Mouse (Mus musculus) left cerebral cortex, postnatal 10 days (tissue): ENCODE measurements at regions not wholly inside any gene's neighbourhood (a gene's known extent, or its start where the extent isn't known, plus 50 kb on each side); places are given as distances from the start of the nearest gene placed in this dataset.

Experiments used
- DNase-seq, 2 experiments: peaks; one replicate each; pipeline ENCODE4 v3.0.0; 2021 to 2022; ENCODE audit warnings: low spot score in 2 of 2, mixed read lengths in 1 of 2; ENCODE audit errors: extremely low spot score in 1 of 2
- intact Hi-C: fragments of 180-260 bp; cut with DNase I; formaldehyde crosslinking; loops from one replicate; pipeline ENCODE4 v1.15.1; 2025

DNA sequence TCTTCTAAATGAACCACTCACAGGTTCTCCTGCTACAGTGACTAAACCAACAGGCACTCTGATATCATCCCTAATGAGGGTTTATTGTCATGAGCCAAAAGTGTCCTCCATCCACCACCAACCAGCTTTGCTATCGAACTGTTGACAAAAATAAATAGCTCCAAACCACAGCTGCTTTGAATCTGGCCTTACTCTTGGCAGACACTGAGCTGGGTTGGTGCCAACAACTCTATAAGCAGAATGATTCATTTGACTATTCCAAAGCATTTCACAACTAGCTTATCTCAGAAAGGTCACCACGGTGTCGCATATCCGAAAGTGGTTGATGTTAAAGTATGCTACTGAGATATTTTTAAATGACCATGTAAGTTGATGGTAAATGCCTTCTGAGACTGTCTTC lies 148.5 kb upstream of the Gria1 start:
- peak; percentile 40 to 44 for DNase-seq
- intact Hi-C loops = no loop called here

DNA sequence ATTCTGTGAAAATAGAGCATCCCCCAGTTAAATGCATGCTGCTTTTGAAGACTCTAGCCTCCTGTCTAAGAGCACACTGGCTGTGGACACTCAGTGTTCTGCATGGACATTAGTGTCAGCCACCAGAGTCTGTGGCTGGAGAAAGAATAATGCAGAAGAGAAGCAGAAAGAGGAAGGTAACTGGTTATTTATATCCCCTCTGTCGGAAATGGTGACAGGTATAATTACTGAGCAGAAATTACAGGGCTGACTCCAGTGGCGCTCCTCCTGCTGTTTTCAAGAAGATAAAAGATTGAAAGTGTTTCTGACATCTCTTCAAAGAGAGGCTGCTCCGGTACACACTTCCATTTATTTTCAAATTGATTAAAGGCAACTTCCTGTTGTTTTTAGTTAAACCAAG lies 139.5 kb upstream of the Gria1 start:
- intact Hi-C loops = no loop called here
- no peak for DNase-seq

DNA sequence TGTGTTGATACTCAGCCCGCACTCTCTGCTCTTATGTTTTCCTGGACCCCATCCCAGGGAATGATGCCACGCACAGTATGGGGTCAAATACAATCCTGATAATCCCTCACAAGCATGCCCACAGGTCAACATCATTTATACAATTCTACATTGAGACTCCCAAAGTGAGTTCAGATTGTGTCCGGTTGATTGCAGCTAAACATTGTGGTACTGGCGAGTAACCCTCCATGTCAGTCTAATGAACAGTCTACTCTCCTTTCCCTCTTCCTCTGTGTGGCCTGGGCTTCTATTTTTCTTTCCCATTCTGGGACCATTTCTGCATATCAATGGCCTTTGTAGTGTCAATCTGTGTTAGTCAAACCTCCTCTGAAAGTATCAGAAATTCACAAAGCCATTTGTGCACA lies 112.6 kb upstream of the Gria1 start:
- intact Hi-C loops = no loop called here
- no peak for DNase-seq

DNA sequence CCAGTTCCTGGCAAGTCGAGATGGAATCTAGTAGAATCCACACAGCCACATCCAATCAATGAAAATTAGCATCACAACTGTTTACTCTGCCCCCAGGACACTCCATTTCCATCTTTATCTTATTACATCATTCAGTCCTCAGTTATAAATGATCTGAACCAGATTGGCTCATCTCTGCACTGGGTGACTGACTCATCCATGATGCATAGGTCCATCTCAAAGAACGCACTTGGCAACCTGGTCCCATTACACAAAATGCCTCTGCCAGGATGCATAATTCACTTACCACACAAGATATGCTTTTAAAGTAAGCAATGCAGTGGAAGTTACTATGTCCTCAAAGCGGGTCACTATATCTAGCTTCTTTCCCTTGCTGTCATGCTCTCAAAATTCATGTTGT lies 110.0 kb upstream of the Gria1 start:
- intact Hi-C loops = no loop called here
- no peak for DNase-seq

DNA sequence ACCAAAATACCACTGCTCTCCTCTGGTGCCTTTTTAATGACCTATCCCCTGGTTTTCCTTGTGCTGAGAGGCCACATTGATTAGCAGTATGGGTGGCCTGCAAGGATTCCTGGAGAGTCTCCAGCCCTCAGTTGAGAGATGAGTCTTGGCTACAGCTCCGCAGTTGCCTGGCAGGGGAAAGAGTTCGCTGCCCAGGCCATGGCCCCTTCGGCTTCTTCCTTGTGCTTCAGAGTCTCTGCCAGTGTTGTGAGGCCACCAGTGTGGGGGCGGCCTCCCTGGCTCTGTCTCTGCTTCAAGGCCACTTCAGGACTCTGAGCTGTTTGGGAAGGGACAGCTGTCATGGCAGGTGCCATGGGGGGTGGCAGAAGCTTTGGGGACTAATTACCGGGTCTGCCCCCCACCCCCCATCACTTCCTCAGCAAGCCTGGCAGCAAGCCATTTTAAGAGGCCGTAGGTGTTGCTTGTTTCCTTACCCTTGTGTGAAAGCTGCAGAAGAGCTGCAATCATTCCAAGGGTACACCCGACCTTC lies 85.8 kb upstream of the Gria1 start:
- intact Hi-C loops = no loop called here
- peak in 1 of 2 experiments; percentile 27 for DNase-seq

DNA sequence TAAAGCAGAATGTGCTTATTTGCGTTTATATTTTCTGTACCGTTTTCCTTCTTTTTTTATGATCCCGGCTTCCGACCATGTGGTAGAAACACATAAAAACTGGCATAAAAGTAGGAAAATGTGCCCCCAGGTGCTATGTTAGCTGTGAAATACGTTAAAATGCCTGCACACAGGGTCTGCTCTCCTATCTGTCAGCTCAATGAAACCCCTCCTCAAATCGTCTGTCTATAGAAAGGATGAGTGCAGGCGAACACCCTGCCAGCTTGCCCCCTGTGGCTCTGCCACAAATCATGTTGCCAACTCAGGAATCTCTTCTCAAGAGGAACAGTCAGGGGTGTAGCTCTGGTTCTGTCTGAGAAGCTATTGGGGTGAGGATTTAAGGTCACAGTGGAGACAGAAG lies 78.4 kb upstream of the Gria1 start:
- no peak for DNase-seq
- intact Hi-C loops = no loop called here

DNA sequence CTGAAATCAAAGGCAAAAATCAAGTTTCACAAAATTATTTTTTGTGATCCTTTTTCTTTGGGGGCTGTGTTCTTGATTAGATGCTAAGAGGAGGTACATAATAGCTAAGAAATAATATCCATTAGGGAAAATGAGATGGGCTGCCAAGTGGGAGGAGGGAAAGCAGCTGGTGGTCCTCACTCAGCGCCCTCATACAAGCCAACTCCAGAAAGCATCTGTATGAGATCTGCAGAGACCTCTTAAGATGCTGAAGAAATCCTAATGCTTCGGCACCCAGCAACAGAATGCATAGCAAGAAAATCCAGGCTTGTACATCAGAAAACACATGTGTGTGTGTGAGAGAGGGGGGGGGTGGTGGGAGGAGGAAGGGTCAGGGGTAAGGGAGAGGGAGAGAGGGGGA lies 58.8 kb upstream of the Gria1 start:
- DNase-seq = no peak
- intact Hi-C loops = no loop called here

DNA sequence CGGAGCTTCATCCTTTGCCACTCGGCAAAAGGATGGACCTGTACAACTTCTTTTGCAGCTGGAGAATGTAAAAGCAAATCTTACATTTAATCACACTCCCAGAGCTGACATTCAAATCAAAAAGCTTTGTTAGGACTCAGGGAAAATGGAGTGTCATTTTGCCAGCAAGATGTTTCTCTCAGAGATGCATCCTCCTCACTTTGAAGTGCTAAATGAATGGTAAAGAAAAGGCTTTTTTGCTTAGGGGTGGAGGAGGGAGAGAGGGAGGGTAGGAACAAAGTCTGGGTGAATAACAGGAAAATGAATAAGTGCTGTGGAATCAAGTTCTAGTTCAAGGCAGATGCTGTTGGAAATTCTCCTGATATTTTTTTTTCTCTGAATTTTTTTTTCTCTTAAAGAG lies 53.4 kb upstream of the Gria1 start:
- no peak for DNase-seq
- intact Hi-C loops = no loop called here
